Comparison of ENCODE assay signal across 8 mouse cellular contexts in genomic region chr7:99625722-99626375, GRCm38 (mm10). TPM values are rescaled to one million over a fixed set of nuclear protein-coding genes. Genes with fewer than 3 reads are reported as not detected.
DNase-seq lines count a peak whose midpoint lies in the region; ATAC-seq lines count a peak whose summit lies in the region.

No protein-coding gene starts in this region.

- peak overlapping the region; percentile 96 for H3K4me2 ChIP-seq in embryonic facial prominence, embryonic 11.5 days (ENCODE audit: low read depth, low read length)
- H3K4me2 ChIP-seq in intestine, embryonic 16.5 days (ENCODE audit: low read depth, low read length): peak overlapping the region; percentile 98

- peak overlapping the region; percentile 43 for H3K4me3 ChIP-seq in embryonic facial prominence, embryonic 11.5 days (ENCODE audit: low read depth, low read length)
- H3K4me3 ChIP-seq in intestine, embryonic 16.5 days (ENCODE audit: low read length): peak overlapping the region; percentile 57

- peaks cover 37% of the 10 kb centered on the region for H3K27me3 ChIP-seq in embryonic facial prominence, embryonic 11.5 days (ENCODE audit: control insufficient read depth, insufficient read depth, low read length)
- H3K27me3 ChIP-seq in intestine, embryonic 16.5 days (replicated peaks; ENCODE audit: control insufficient read depth, insufficient read depth, low read length): peaks cover 43% of the 10 kb centered on the region

- under 1% methylated on average over 77 of the region's 81 CpGs for WGBS in embryonic facial prominence, embryonic 11.5 days
- under 1% methylated on average over 81 of the region's 81 CpGs for WGBS in intestine, embryonic 16.5 days

- intact Hi-C loops in left cerebral cortex, postnatal 14 days (cut with DNase I): loop anchor here (5.0 kb wide), 1 partner anchor 86 kb away; the partner anchor contains the start of gene Slco2b1

- DNase-seq in adrenal gland, postnatal 10 days: peak; percentile 95
- DNase-seq in embryonic facial prominence, embryonic 11.5 days (ENCODE audit: low spot score): peak; percentile 87
- peak; percentile 88 for DNase-seq in left cerebral cortex, postnatal 14 days (ENCODE audit: low spot score in 2 of 2)
- DNase-seq in right cerebral cortex, postnatal 10 days (ENCODE audit: low spot score in 2 of 2): peak; percentile 90 to 92
- DNase-seq in urinary bladder, postnatal 10 days (ENCODE audit: low spot score): peak; percentile 44

- H3K36me3 ChIP-seq in embryonic facial prominence, embryonic 11.5 days (replicated peaks; ENCODE audit: control insufficient read depth, insufficient read depth, low read depth, low read length): no peaks in the 10 kb centered on the region
- no peaks in the 10 kb centered on the region for H3K36me3 ChIP-seq in intestine, embryonic 16.5 days (ENCODE audit: control insufficient read depth, insufficient read depth, low read length)

- peak overlapping the region; percentile 39 for H3K9ac ChIP-seq in embryonic facial prominence, embryonic 11.5 days (replicated peaks; ENCODE audit: low read length)
- H3K9ac ChIP-seq in intestine, embryonic 16.5 days (ENCODE audit: low read depth, low read length): peak overlapping the region; percentile 60

- peaks cover 11% of the 10 kb centered on the region; the same call in 1 of the 2 replicates for H3K4me1 ChIP-seq in embryonic facial prominence, embryonic 11.5 days (ENCODE audit: control insufficient read depth, insufficient read depth, low read length)
- H3K4me1 ChIP-seq in intestine, embryonic 16.5 days (ENCODE audit: control insufficient read depth, insufficient read depth, low read length): peaks cover 16% of the 10 kb centered on the region

- H3K9me3 ChIP-seq in embryonic facial prominence, embryonic 11.5 days (replicated peaks; ENCODE audit: control insufficient read depth, low read length): no peaks in the 10 kb centered on the region
- H3K9me3 ChIP-seq in intestine, embryonic 16.5 days (ENCODE audit: control insufficient read depth, low read length): no peaks in the 10 kb centered on the region

- peak; percentile 89 for ATAC-seq in embryonic facial prominence, embryonic 11.5 days (replicated peaks; ENCODE audit: insufficient number of reproducible peaks, low FRiP score, low TSS enrichment, low read depth)
- peak; percentile 86 for ATAC-seq in granulocyte monocyte progenitor cell, adult 5-6 weeks (replicated peaks; ENCODE audit: poor library complexity, severe bottlenecking)
- ATAC-seq in intestine, embryonic 16.5 days: peak; percentile 87
- ATAC-seq in megakaryocyte-erythroid progenitor cell, adult 5-6 weeks (replicated peaks; ENCODE audit: low FRiP score, low TSS enrichment, poor library complexity, severe bottlenecking): peak; percentile 79

- H3K27ac ChIP-seq in embryonic facial prominence, embryonic 11.5 days (replicated peaks; ENCODE audit: low read depth, low read length): no peak overlapping the region
- no peak overlapping the region for H3K27ac ChIP-seq in intestine, embryonic 16.5 days (ENCODE audit: low read length)

RNA-seq across cellular contexts. Expression of gene Tpbgl, which starts 1.1 kb away (rescaled TPM):
- total RNA-seq in adrenal gland, postnatal 10 days (2021): 10 to 100 TPM; 13.9 to 14.6 TPM
- 0.49 and 0.74 TPM in 2 replicates for polyA plus RNA-seq in embryonic facial prominence, embryonic 11.5 days (2014; fragmentation: Nextera tagmentation; extraction: Ambion mirVana)
- total RNA-seq in granulocyte monocyte progenitor cell, adult 5-6 weeks (2014; fragmentation: Nextera tagmentation): not detected in 2 replicates
- total RNA-seq in granulocyte monocyte progenitor cell, adult 5-6 weeks (2017): not detected in 2 replicates
- polyA plus RNA-seq in intestine, embryonic 16.5 days (2015; fragmentation: Nextera tagmentation; extraction: Ambion mirVana): 1.0 and 1.1 TPM in 2 replicates
- total RNA-seq in left cerebral cortex, postnatal 14 days (2021): 1 to 10 TPM; 3.7 to 4.6 TPM
- 0.35 TPM in 1 of 2 replicates, not detected in the other for total RNA-seq in megakaryocyte-erythroid progenitor cell, adult 5-6 weeks (2014; fragmentation: Nextera tagmentation)
- 0.05 TPM in 1 of 2 replicates, not detected in the other for total RNA-seq in megakaryocyte-erythroid progenitor cell, adult 5-6 weeks (2017)

Comparison
In these comparisons a context has a peak if more than half of its experiments do, and no peak if none do; other contexts are left out.
1. DNase-seq: peak in every context shown above with its lines; median percentile 95 in adrenal gland, postnatal 10 days; 91 in right cerebral cortex, postnatal 10 days; 88 in left cerebral cortex, postnatal 14 days; 87 in embryonic facial prominence, embryonic 11.5 days; 44 in urinary bladder, postnatal 10 days.